Mouse (Mus musculus) frontal cortex, adult (tissue): Measurements from ENCODE around the gene Irf1.

Experiments used
- ATAC-seq: cut with Nextera tagmentation; 2 replicates; pipeline ENCODE4 v1.9.2; 2017; ENCODE audit warnings: mild to moderate bottlenecking, moderate library complexity, mixed read lengths; ENCODE audit not compliant: low TSS enrichment

Gene Irf1

GRCm38 (mm10) chr11:53761284-53761683 is 8.5 kb upstream of the Irf1 start:
- ATAC-seq: no peak

GRCm38 (mm10) chr11:53761822-53762221 is 8.0 kb upstream of the Irf1 start:
- no peak for ATAC-seq

DNA sequence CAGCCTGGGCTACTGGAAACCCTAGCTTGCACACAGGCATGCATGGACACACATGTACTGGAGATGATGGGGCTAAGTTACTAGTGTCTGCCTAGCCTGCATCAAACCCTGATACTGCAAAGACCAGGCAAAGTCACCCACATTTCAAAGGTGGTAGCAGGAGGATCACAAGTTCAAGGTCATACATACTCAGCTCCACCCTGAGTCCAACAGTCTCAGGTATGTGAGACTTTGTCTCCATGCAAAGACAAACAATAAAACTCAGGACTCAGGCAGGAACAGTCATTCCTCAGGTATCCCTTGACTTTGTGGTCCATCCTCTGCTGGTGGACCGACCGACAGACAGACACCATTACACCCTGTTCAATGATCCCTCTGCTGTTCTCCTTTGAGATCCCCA is 7.4 kb upstream of the Irf1 start:
- ATAC-seq: no peak

- ATAC-seq: no peak
Observed at GRCm38 (mm10) chr11:53762827-53763495, 6.9 kb upstream of the Irf1 start.

DNA sequence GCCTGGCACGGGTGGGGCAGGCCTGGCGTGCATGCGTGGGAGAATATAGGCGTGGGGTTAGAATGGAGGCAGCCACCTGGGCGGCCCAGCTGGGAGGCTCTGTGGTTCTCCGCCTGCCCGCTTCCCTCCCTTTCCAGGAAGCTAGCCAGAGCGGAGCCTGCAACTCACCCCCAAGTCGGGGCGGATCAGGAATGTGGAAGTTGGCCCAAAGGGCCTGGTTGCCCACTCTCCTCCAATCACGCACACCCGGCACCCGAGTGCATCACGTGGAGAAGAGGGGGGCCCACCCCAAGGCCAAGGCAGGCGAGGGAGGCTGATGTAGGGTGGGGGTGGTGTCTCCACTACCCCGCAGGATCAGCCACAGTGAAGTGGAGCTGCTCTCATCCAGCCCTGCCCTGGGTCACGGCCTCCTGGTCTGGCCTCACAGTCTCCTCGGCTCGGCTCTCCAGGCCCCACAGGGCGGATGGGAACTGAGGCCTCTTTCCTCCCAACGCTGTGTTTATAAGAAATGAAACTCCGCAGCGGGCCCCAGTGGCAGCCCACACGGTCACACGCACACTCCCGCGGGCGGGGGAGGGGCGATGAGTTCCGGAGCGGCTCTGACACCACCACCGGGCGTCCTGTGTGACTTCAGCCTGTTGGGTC is 6.2 kb upstream of the Irf1 start:
- ATAC-seq: peak; percentile 76

DNA sequence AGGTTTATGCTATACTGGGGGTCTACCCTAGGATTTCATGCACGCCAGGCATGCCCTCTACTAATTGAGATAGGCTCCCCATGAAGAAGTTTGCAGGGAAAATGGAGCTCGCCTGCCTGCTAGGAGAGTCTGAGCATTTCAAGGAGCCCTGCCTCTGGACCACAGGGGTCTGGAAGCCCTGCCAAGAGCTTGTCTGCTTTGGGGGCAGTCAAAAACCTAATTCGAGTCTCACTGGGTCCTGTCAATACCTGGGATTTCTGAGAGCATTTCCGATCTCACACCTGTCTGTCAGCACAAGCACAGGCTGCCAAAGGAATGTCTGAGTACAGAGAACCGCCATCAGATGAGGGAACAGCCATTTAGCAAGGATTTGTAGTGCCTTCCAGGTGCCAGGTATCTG is 5.2 kb upstream of the Irf1 start:
- ATAC-seq: no peak

- ATAC-seq: no peak
Observed at GRCm38 (mm10) chr11:53768422-53769184, 1.2 kb upstream of the Irf1 start.

GRCm38 (mm10) chr11:53769185-53769576 is 633 bp upstream of the Irf1 start:
- no peak for ATAC-seq

- ATAC-seq: peak; percentile 80
Observed at GRCm38 (mm10) chr11:53770125-53770791, 444 bp downstream of the Irf1 start.

DNA sequence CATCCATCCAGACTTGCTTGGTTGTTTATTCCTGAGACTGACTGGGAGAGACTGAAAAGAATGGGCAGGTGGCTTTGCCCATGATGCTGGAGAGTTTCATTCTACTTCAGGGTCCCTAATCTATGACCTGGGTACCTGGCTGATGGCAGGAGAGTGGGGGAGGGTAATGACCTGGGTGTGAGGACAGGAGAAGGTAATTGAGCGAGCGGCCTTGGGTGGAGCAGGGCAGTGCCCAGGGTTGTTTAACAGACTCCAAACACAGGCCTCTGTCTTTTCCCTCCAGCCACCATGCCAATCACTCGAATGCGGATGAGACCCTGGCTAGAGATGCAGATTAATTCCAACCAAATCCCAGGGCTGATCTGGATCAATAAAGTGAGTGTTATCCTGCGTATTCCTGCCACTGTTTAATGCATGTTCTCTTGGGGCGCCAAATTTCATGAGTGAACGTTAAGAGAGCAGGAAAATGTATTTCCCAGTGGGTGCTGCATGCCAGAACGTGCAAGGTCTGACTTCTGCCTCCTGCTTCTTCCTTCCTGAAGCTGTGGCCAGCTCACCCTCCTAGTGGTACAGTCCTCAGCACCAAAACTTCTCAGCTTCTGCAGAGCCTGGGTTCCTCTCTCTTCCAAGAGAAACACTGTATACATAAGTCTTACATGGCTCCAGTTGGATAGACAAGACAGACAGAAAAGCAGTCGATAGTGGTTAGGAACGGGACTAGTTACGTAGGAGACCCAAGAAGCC is 1.4 kb downstream of the Irf1 start:
- no peak for ATAC-seq

GRCm38 (mm10) chr11:53772536-53772935 is 2.7 kb downstream of the Irf1 start:
- ATAC-seq: no peak

- ATAC-seq: no peak
Observed at GRCm38 (mm10) chr11:53773087-53773486, 3.3 kb downstream of the Irf1 start, which contains the start of gene Gm17334. Gene Gm17334, minus strand, starts transcription at chr11:53773187.

DNA sequence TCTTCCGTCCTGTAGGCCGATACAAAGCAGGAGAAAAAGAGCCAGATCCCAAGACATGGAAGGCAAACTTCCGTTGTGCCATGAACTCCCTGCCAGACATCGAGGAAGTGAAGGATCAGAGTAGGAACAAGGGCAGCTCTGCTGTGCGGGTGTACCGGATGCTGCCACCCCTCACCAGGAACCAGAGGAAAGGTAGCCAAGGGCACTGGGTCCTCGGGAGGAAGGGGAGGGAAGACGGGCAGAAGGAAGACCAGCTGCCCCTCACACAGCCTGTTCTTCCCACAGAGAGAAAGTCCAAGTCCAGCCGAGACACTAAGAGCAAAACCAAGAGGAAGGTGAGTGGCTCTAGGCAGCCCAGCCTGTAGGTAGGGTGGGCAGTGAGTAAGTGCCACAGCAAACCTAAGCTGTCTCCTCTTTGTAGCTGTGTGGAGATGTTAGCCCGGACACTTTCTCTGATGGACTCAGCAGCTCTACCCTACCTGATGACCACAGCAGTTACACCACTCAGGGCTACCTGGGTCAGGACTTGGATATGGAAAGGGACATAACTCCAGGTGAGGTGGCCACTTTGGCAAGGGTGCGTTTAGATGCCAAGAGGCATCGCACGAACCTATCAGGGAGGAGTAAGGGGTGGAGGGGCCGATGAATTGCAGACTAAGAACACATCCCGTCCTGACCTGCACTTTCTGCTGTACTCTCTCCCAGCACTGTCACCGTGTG is 4.0 kb downstream of the Irf1 start:
- ATAC-seq: no peak

DNA sequence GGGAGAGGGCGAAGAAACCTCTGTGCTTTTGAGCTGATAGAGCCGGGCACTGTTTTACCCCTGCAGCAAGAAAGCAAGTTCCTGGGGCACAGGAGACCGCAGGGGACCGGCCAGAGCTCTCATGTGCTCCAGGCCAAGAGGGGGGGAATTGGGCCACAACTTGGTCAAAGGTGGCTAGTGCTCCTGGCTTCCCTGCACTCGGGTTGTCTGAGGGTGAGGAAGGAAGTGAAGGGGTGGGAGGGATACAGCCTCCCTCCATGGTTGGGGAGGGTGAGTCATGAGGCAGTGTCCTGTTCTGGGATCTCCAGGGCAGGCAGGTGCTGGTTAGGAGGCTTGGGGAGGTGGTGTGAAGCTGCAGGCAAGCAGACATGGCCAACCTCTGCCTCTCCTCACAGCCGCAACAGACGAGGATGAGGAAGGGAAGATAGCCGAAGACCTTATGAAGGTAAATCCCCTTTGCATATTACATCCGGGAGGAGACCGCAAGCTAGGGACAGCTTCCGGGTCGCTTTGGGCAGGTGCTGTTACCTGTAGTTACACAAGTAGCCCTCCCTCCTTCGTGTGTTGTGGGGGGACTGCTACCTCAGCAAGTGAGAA is 4.9 kb downstream of the Irf1 start:
- no peak for ATAC-seq

DNA sequence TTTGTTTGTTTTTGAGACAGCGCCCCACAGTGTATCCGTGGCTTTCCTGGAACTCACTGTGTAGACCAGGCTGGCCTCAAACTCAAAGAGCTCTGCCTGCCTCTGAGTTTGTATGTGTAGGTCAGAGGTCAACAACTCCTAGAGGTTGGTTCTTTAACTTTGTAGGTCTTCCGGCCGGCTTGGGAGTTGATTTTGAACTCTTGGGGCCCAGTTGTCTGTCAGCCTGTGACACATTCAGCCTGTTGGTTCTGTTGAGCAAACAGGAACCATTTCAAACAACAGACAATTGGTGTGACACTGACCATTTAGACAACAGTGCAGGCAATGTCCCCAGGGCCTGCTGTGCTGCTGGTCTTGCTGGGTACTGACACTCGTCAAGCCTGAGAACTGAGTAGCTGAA is 7.9 kb downstream of the Irf1 start:
- no peak for ATAC-seq

- ATAC-seq: no peak
Observed at GRCm38 (mm10) chr11:53778455-53778854, 8.6 kb downstream of the Irf1 start.

DNA sequence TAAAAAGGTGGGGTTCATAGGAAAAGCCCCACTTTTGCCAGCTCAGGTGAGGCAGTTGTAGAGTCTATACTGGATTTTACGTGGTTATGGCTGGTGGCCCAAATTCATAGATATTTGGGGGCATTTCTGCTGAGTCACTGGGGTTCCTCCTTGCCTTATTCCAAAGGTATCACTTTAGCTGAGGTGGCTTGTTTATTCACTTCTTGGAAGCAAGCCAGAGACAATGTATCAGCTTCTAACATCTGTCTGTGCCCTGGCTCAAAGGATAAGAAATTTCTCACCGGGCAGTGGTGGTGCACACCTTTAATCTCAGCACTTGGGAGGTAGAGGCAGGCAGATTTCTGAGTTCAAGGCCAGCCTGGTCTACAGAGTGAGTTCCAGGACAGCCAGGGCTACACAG is 10.0 kb downstream of the Irf1 start:
- ATAC-seq: no peak

DNA sequence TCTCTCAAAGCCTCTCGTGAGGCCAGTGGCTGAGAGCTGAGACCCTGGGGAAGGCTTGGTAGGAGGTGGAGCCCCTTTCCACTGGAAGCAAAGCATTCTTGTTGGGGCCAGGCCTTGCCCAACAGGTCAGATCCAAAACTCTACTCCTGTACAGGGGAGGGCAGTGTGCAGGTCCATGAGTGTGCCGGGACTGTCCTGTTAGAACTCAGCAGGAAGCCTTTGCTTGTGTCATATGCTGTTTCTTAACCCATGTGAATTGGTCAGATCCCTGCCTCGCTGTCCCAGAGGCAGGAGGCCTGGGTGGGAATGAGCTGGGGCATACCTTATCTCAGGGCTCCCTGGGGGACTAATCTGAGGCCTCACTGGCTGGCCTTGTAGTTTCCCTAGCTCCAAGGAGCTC is 10.4 kb downstream of the Irf1 start:
- no peak for ATAC-seq

- no peak for ATAC-seq
Observed at GRCm38 (mm10) chr11:53781201-53781775, 11.5 kb downstream of the Irf1 start.

GRCm38 (mm10) chr11:53781964-53782363 is 12.2 kb downstream of the Irf1 start:
- no peak for ATAC-seq
